Mouse (Mus musculus) lung, adult 2 months (tissue): ENCODE results near the gene Stc2.

Source experiments
- CTCF ChIP-seq: fragments of 200-500 bp; IDR thresholded peaks from 2 replicates; pipeline ENCODE4 v1.5.1; 2011; ENCODE audit warnings: mild to moderate bottlenecking, low read length, control low read depth; ENCODE audit not compliant: insufficient read depth
- POLR2A ChIP-seq: fragments of 200-500 bp; IDR thresholded peaks from 2 replicates; pipeline ENCODE4 v1.6.1; 2011; ENCODE audit warnings: low read depth, mild to moderate bottlenecking, control low read depth, low read length, borderline replicate concordance; ENCODE audit errors: extremely low read depth

- TF ChIP-seq CTCF: no peak
- TF ChIP-seq POLR2A: no peak
Measured at GRCm38 (mm10) chr11:31359283-31359902, 10.5 kb downstream of the Stc2 start.
